Mouse (Mus musculus): Measurements from ENCODE around the gene Tenm4.

- TF ChIP-seq GATA1 (IDR thresholded peaks at IDR 0.05; ENCODE audit: low read depth, low read length) (no peak), POLR2A (IDR thresholded peaks at IDR 0.05; ENCODE audit: control insufficient read depth in 1 of 2, insufficient read depth in 1 of 2, low read depth in 1 of 2, low read length in 2 of 2, poor library complexity in 1 of 2) (no peak), EP300 (IDR thresholded peaks at IDR 0.05; ENCODE audit: low read depth in 1 of 2, low read length in 2 of 2) (no peak), CHD1 (IDR thresholded peaks at IDR 0.05; ENCODE audit: low read depth, low read length) (no peak), UBTF (IDR thresholded peaks at IDR 0.05; ENCODE audit: borderline replicate concordance, insufficient read depth, low read depth, low read length) (no peak), USF1 (IDR thresholded peaks at IDR 0.05; ENCODE audit: low read depth, low read length) (no peak), TBP (IDR thresholded peaks at IDR 0.05; ENCODE audit: low read depth, low read length) (no peak), POLR2AphosphoS2 (IDR thresholded peaks at IDR 0.05; ENCODE audit: low read length) (no peak), JUND (IDR thresholded peaks at IDR 0.05; ENCODE audit: low read depth, low read length) (no peak), GABPA (IDR thresholded peaks at IDR 0.05; ENCODE audit: low read depth, low read length) (no peak), CTCF (IDR thresholded peaks at IDR 0.05 in 2 of 3, conservative IDR thresholded peaks at IDR 0.05 in 1 of 3; ENCODE audit: control insufficient read depth in 1 of 3, insufficient read depth in 1 of 3, low read depth in 2 of 3, low read length in 3 of 3, poor library complexity in 1 of 3, severe bottlenecking in 1 of 3) (no peak), E2F4 (IDR thresholded peaks at IDR 0.05; ENCODE audit: borderline replicate concordance, low read depth, low read length) (no peak), BHLHE40 (IDR thresholded peaks at IDR 0.05; ENCODE audit: borderline replicate concordance, low read depth, low read length) (no peak)
Measured at GRCm38 (mm10) chr7:96384726-96385500, 213.9 kb downstream of the Tenm4 start.
